Mouse (Mus musculus) liver, embryonic 14.5 days (tissue): Measurements from ENCODE around the gene Bnip3. TPM values are rescaled to one million over a fixed set of nuclear protein-coding genes. Genes with fewer than 3 reads are reported as not detected.

Experiments
- ATAC-seq: fragments of 200-750 bp; cut with Nextera tagmentation; 2 replicates; pipeline ENCODE4 v1.8.0; 2017; ENCODE audit warnings: moderate number of reproducible peaks, mild to moderate bottlenecking, moderate library complexity; ENCODE audit not compliant: insufficient read depth
- DNase-seq, 3 experiments: peaks; one replicate each; pipeline ENCODE4 v3.0.0-alpha.2; 2012 to 2013; ENCODE audit warnings: low read depth in 3 of 3, low spot score in 3 of 3
- H3K27ac ChIP-seq: fragments of 300-500 bp; sonication (generic); 2 replicates; pipeline ENCODE4 v1.5.1; 2014; ENCODE audit warnings: moderate library complexity, mild to moderate bottlenecking, control low read depth, inconsistent platforms
- H3K27me3 ChIP-seq: fragments of 300-500 bp; sonication (generic); 2 replicates; pipeline ENCODE4 v1.6.1; 2014; ENCODE audit warnings: mild to moderate bottlenecking, low read length, moderate library complexity; ENCODE audit not compliant: control insufficient read depth, insufficient read depth
- H3K36me3 ChIP-seq: fragments of 300-500 bp; sonication (generic); replicated peaks from 2 replicates; pipeline ENCODE4 v1.6.1; 2014; ENCODE audit warnings: low read depth; ENCODE audit not compliant: control insufficient read depth, insufficient read depth
- H3K4me1 ChIP-seq, 2 experiments: fragments of 200-500 bp in 1 of 2; fragments of 300-500 bp in 1 of 2; sonication (generic) in 1 of 2; replicated peaks; 2 replicates each; pipeline ENCODE4 v1.6.1; 2012 to 2014; ENCODE audit warnings: antibody characterized with exemption in 1 of 2, inconsistent platforms in 1 of 2, low read length in 1 of 2; ENCODE audit not compliant: control insufficient read depth in 2 of 2, insufficient read depth in 2 of 2
- H3K4me2 ChIP-seq: fragments of 300-500 bp; sonication (generic); 2 replicates; pipeline ENCODE4 v1.6.1; 2014; ENCODE audit warnings: low read depth, mild to moderate bottlenecking, control low read depth, moderate library complexity
- H3K4me3 ChIP-seq, 2 experiments: fragments of 200-500 bp in 1 of 2; fragments of 300-500 bp in 1 of 2; sonication (generic) in 1 of 2; 2 replicates each; pipeline ENCODE4 v1.5.1; 2012 to 2014; ENCODE audit warnings: low read depth in 2 of 2, low read length in 2 of 2, mild to moderate bottlenecking in 2 of 2, control low read depth in 1 of 2, inconsistent platforms in 1 of 2, moderate library complexity in 1 of 2; ENCODE audit not compliant: insufficient read depth in 1 of 2
- H3K9ac ChIP-seq: fragments of 300-500 bp; sonication (generic); replicated peaks from 2 replicates; pipeline ENCODE4 v1.6.1; 2014; ENCODE audit warnings: mild to moderate bottlenecking, control low read depth, moderate library complexity
- H3K9me3 ChIP-seq: fragments of 300-500 bp; sonication (generic); 2 replicates; pipeline ENCODE4 v1.6.1; 2016; ENCODE audit warnings: low read length, mixed read lengths; ENCODE audit not compliant: control insufficient read depth
- CTCF ChIP-seq: IDR thresholded peaks from 2 replicates; pipeline ENCODE4 v1.5.1; 2016; ENCODE audit warnings: antibody characterized with exemption, low read depth, control low read depth
- EP300 ChIP-seq: IDR thresholded peaks from 2 replicates; pipeline ENCODE4 v1.6.1; 2016; ENCODE audit warnings: antibody characterized with exemption, low read depth
- WGBS: fragments of 180-500 bp; shearing (Covaris S2); extraction: QIAGEN DNeasy Blood & Tissue Kit; methylation state at CpG from one replicate; pipeline ENCODE4 v1.1.7; 2014; ENCODE audit not compliant: insufficient replicate concordance; 5-methylcytosine and 5-hydroxymethylcytosine counted together
- polyA plus RNA-seq, 2 experiments: library from polyadenylated mRNA; depleted of rRNA in 1 of 2; stranded (reverse) in 1 of 2; unstranded in 1 of 2; fragments of >200 nt; fragmentation: Nextera tagmentation in 1 of 2; extraction: Ambion mirVana in 1 of 2; gene quantifications; 2 replicates each; pipeline versions ENCODE4 v1.2.1 to v1.2.3; 2012 to 2014

Bnip3 gene
- polyA plus RNA-seq, 2 experiments: 18.7 to 77.1 TPM

- Histone ChIP-seq H3K4me2 (peak overlapping the region; percentile 60), H3K27ac (peak overlapping the region; percentile 12; the same call in 1 of the 2 replicates), H3K4me1 (peaks cover 0 to 9% of the 10 kb centered on the region in 2 experiments; a peak in 2 of 4 replicates), H3K27me3 (no peaks in the 10 kb centered on the region), H3K9me3 (no peaks in the 10 kb centered on the region), H3K4me3 (peak overlapping the region; percentile 35 to 50), H3K36me3 (no peaks in the 10 kb centered on the region), H3K9ac (peak overlapping the region; percentile 36; the same call in 1 of the 2 replicates)
- TF ChIP-seq CTCF: peak; percentile 39; the same call in 1 of the 2 replicates
- peak; percentile 34 for TF ChIP-seq EP300
- 1% methylated on average over 26 of the region's 26 CpGs for WGBS
- DNase-seq (peak in 1 of 3 experiments; percentile 62), ATAC-seq (peak; percentile 78)
These were observed 10.0 kb upstream of the Bnip3 start for GRCm38 (mm10) chr7:138919156-138919944.

DNA sequence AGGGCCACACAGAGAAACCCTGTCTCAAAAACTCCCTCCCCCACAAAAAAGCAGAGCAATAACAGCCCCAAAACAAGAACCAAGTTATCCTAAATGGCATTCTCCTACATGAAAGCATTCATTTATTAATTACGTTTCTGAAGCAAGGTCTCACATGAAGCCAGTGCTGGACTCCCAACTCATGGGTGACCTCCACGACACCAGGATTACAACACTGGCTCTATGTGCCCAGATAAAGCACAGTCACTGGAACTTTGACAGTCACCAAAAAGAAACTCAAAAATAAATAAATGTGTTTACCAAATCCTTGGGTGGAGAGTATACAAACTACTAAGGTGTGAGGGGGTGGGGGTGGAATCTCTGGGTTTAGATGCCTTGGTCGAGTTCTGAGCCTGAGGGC lies 4.3 kb upstream of the Bnip3 start:
- TF ChIP-seq CTCF: no peak
- TF ChIP-seq EP300: no peak
- Histone ChIP-seq H3K36me3 (no peaks in the 10 kb centered on the region), H3K4me1 (peaks cover 2 to 9% of the 10 kb centered on the region in 2 experiments; a peak in 3 of 4 replicates), H3K4me3 (no peak overlapping the region), H3K9ac (no peak overlapping the region), H3K27ac (no peak overlapping the region), H3K27me3 (no peaks in the 10 kb centered on the region), H3K9me3 (no peaks in the 10 kb centered on the region), H3K4me2 (no peak overlapping the region)
- ATAC-seq (no peak), DNase-seq (no peak)
- WGBS: 53% methylated on average over 3 of the region's 3 CpGs

GRCm38 (mm10) chr7:138910193-138910562 lies 859 bp upstream of the Bnip3 start:
- Histone ChIP-seq H3K36me3 (no peaks in the 10 kb centered on the region), H3K9me3 (no peaks in the 10 kb centered on the region), H3K4me3 (peak overlapping the region; percentile 59 to 78), H3K27ac (no peak overlapping the region; the same call in 1 of the 2 replicates), H3K27me3 (no peaks in the 10 kb centered on the region), H3K4me1 (peaks cover 18 to 37% of the 10 kb centered on the region in 2 experiments), H3K9ac (peak overlapping the region; percentile 38), H3K4me2 (peak overlapping the region; percentile 88)
- WGBS: 30% methylated on average over 7 of the region's 7 CpGs
- DNase-seq (no peak), ATAC-seq (no peak)
- no peak for TF ChIP-seq EP300
- TF ChIP-seq CTCF: no peak

DNA sequence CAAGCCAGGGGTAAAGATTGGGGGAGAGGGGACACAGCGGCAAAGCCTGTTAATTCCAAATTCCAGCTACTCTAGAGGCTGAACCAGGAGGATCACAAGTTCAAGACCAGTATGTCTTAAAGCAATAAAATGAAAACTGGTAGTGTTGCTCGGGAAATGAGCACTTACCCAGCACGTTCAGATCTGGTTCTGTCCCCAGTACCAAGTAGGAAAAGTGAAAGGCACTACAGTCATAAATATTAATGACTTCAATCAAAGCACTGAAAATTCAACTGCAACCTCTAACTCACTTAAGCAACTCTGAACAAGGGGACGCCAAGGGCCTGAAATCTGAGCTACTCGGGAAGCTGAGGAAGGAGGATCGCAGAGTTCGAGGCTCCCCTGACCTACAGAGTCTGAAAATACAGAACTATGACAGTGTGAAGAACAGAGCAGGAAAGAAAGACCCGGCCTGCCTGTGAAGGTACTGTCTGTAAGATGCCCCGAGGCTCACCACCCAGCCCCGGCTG lies 497 bp downstream of the Bnip3 start:
- peak overlapping the region; percentile 88 for H3K4me2 ChIP-seq
- 10% methylated on average over 10 of the region's 10 CpGs for WGBS
- H3K9ac ChIP-seq: peak overlapping the region; percentile 83
- no peak overlapping the region for H3K27ac ChIP-seq
- TF ChIP-seq CTCF (no peak), EP300 (no peak)
- no peaks in the 10 kb centered on the region for H3K27me3 ChIP-seq
- no peak for DNase-seq
- ATAC-seq: no peak
- H3K4me3 ChIP-seq: peak overlapping the region; percentile 62 to 78
- no peaks in the 10 kb centered on the region for H3K36me3 ChIP-seq
- peaks cover 18 to 40% of the 10 kb centered on the region in 2 experiments for H3K4me1 ChIP-seq
- no peaks in the 10 kb centered on the region for H3K9me3 ChIP-seq

DNA sequence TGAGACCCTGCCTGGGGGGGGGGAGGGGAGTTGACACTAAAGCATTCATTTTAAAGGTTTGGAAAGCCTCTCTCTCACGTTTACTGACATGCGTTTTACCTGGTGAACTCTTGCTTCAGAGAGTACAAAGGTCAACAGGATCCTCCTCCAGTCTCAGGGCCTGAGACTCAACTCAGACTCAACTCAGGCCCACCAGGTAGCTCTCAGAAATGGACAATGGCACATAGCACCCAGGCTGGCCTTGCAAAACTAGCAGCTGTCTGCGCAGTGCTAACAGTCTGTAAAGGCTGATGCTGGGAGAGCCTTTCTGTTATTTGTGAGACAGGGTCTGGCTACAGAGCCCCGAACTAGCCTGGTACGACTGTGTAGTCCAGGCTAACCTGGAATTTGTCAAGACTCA lies 1.3 kb downstream of the Bnip3 start:
- peaks cover 18 to 38% of the 10 kb centered on the region in 2 experiments for H3K4me1 ChIP-seq
- no peak for DNase-seq

More for the DNA sequence above, 1.3 kb downstream of the Bnip3 start:
- Histone ChIP-seq H3K36me3 (no peaks in the 10 kb centered on the region), H3K27me3 (no peaks in the 10 kb centered on the region), H3K4me2 (peak overlapping the region; percentile 88), H3K9ac (peak overlapping the region; percentile 83; the same call in 1 of the 2 replicates), H3K4me3 (peak overlapping the region; percentile 62 to 78), H3K9me3 (no peaks in the 10 kb centered on the region), H3K27ac (no peak overlapping the region)
- no peak for TF ChIP-seq CTCF
- TF ChIP-seq EP300: no peak
- WGBS: 72% methylated on average over 5 of the region's 5 CpGs
- no peak for ATAC-seq
